Mouse (Mus musculus) spleen, postnatal 14 days (tissue): ENCODE measurements around the gene Ugdh.
A peak's percentile ranks its signal among the peaks of the same experiment; 100 is the strongest.
"Not testable (repeated sequence)": the region's sequence is repeated elsewhere in the genome, so short reads cannot be mapped to it uniquely, and the experiment has no call there.

Experiments
- DNase-seq, 2 experiments: peaks; one replicate each; pipeline ENCODE4 v3.0.0; 2021 to 2022; ENCODE audit warnings: low spot score in 2 of 2

The Ugdh gene

GRCm38 (mm10) chr5:65435806-65436561 lies at the start of gene Ugdh:
Ugdh (minus strand) TSS chr5:65435949.
- peak; percentile 93 to 94 for DNase-seq

DNA sequence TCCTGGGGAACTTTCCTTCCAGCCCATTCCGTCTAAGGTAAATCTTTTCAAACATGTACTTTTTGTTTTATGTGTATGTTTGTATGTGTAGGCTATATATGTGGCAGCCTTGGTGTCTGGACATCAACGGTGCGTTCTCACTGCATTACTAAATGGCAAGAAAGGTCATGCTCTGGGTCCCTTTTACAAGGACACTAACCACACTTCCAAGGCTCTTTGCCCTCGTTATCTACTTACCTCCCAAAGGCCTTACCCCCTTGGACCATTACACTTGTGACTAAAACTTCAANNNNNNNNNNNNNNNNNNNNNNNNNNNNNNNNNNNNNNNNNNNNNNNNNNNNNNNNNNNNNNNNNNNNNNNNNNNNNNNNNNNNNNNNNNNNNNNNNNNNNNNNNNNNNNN lies 47.2 kb upstream of the Ugdh start:
- DNase-seq = no peak

- DNase-seq = no peak
Observed at GRCm38 (mm10) chr5:65480511-65480910, 44.8 kb upstream of the Ugdh start.

- DNase-seq = no peak
Observed at GRCm38 (mm10) chr5:65479681-65480445, 44.1 kb upstream of the Ugdh start.

- peak in 1 of 2 experiments; percentile 17 for DNase-seq
Observed at GRCm38 (mm10) chr5:65478224-65478623, 42.5 kb upstream of the Ugdh start.

DNA sequence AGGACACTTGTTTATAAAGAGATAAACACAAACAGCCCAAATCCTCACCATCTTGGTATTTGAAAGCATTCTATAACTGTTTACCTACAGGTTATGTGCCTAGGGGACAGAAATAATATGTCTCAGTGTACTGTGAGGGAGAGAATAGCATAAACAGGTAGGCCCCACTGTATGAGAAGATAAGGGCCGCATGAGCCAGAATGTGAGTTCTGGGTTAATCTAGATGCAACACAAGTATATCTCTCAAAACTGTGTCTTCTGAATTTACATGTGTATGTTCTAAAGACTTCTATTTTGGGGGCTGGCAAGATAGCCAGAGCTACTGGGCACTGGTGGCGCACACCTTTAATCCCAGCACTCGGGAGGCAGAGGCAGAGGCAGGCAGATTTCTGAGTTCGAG lies 41.0 kb upstream of the Ugdh start:
- DNase-seq = not testable (repeated sequence)

GRCm38 (mm10) chr5:65475806-65476205 lies 40.1 kb upstream of the Ugdh start:
- no peak for DNase-seq

DNA sequence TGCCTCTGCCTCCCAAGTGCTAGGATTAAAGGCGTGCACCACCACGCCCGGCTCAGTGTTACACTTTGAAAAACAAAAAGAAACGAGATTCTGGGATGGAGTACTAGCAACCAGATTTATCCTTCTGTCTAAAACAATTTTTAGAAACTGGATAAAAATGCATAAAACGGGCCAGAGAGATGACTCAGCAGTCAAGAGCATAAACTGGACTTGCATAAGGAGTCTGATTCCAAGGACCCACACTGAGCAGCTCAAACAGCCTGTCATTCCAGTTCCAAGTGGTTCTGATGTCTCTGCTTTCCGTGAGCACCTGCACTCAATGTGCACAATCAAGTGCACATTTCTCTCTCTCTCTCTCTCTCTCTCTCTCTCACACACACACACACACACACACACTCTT lies 34.0 kb upstream of the Ugdh start:
- DNase-seq = no peak

- no peak for DNase-seq
Observed at GRCm38 (mm10) chr5:65466911-65467310, 31.2 kb upstream of the Ugdh start.

DNA sequence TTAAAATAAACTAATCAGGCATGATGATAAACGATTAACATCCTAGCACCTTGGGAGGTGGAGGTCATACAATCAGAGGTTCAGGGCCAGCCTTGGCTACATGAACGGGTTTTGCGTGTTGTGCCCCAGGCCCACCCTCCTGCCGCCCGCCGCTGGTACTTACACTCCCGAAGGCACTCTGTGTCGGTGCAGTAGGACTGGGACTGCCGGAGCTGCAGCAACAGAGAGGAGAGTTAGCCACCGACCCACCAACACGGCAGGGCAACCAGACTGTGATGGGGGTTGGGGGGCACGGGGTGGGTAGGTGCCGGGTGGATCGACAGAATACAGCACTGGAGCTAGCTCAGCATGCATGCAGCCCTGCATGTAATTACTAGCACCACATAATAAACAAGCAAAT lies 24.6 kb upstream of the Ugdh start:
- DNase-seq = no peak

DNA sequence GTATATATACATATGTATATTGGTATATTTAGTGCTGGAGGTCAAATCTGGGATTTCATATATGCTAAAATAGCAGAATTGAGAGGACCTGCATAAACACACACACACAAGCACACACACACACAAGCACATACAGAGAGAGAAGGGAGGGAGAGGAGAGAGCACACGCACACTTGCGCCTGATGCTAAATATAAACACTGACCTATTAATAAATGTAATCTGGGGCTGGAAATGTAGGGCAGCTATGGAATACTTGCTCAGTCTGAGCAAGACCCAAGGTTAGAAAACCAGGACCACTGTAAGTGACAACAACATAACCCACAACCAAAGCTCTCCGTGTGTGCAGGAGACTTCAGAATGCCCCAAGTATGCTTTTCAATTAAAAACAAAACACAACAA lies 23.7 kb upstream of the Ugdh start:
- DNase-seq = no peak

DNA sequence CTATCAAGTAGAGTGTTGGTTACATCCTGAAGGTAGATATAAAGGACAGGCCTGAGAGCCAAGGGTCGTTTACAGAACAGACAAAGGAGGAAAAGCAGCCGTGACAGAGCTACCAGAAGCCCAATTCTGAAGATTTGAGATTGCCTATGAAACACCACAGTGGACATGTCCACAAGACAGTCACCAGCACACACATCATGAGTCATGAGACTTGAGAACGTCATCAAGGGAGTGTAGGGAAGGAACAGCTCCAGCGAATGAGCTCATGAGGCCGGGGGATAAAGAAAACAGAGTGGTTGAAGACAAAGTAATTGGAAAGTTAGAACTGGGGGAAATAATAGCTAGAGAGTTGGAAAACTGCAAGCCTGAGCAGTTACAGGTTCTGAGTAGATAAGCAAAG lies 22.1 kb upstream of the Ugdh start:
- no peak for DNase-seq

DNA sequence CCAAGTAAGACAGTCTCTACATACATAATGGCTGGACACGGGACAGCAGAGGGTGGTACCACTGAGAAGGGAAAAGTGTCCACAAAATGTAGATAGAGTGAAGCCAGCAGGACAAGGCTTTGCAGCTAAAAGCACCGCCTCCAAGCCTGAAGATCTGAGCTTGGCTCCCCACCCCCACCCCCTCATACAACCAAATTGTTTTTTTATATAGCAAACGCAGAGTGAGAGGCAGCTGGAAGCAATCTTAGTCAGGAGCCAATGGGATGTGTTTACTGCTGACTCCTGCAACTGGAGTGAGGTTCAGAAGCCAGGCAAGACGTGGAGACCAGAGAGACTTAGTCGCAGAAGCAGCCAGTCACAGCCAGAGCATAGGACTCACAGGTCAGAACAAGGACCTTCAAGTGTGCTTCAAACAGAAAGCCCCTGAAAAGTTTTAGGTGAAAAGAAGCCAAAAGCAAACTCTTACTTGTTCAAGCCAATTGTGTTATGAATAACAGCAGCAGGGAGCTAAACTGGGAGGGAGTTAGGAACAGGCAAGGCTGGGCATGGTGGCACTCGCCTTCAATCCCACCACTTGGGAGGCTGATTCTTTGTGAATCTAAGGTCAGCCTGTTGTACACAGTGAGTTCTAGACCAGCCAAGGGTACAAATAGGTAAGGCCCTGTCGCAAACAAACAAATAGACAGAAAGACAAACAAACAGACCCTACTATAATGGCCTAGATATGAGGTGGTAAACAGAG lies 21.5 kb upstream of the Ugdh start:
- DNase-seq = no peak

DNA sequence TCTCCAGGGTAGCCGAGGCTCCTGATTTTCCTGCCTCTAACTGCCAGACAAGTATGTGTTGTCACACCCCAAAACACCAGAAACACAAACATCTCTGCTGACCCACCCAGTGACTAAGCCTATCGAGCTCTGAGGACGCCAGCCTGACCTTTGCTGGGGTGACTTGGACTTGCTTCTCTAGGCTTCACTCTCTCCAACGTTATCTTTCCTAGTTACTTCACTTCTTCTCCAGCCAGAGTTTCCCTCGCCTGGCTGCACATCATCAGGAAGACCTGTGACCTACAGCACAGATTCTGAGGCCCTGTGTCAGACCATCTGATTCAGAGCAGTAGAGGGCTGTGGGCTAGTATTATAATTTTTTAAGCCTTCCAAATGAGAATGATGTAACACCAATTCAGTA lies 19.0 kb upstream of the Ugdh start:
- no peak for DNase-seq

- DNase-seq = no peak
Observed at GRCm38 (mm10) chr5:65448941-65449340, 13.2 kb upstream of the Ugdh start.

- DNase-seq = no peak
Observed at GRCm38 (mm10) chr5:65447826-65448225, 12.1 kb upstream of the Ugdh start.

GRCm38 (mm10) chr5:65446756-65447155 lies 11.0 kb upstream of the Ugdh start:
- DNase-seq = no peak

- DNase-seq = no peak
Observed at GRCm38 (mm10) chr5:65444981-65445380, 9.2 kb upstream of the Ugdh start.

- DNase-seq = no peak
Observed at GRCm38 (mm10) chr5:65438041-65438440, 2.3 kb upstream of the Ugdh start.

DNA sequence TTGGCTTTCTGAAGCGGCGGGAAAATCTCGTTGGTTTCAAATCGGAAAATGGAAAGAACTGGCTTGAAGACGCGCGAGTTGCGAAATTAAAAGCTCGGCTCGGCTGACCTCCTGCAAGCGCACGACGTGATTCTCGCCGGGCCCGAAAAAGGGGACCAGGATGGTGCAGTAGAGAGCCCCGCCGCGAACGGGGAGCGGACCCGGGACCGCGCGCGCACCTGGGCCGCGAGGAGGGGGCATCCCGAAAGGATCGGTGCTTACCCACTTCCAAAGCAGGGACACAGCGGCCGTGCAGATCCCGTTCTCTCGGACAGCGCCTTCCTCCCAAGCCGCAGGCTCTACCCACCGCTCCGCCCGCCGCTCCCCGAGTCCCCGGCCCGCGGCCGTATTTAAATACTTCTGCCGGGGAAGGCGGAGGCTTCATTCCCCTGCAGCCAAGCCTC lies 365 bp downstream of the Ugdh start:
- no peak for DNase-seq

GRCm38 (mm10) chr5:65434471-65435362 lies 1.0 kb downstream of the Ugdh start:
- DNase-seq = no peak
